Mouse (Mus musculus) retina, postnatal 7 days (tissue): ENCODE results near the gene Gm11639.
"Not testable (repeated sequence)": the region's sequence is repeated elsewhere in the genome, so short reads cannot be mapped to it uniquely, and the experiment has no call there.

Source experiments
- DNase-seq: peaks from one replicate; pipeline ENCODE4 v3.0.0-alpha.2; 2012; ENCODE audit warnings: low read depth, low spot score

Gm11639 gene

DNA sequence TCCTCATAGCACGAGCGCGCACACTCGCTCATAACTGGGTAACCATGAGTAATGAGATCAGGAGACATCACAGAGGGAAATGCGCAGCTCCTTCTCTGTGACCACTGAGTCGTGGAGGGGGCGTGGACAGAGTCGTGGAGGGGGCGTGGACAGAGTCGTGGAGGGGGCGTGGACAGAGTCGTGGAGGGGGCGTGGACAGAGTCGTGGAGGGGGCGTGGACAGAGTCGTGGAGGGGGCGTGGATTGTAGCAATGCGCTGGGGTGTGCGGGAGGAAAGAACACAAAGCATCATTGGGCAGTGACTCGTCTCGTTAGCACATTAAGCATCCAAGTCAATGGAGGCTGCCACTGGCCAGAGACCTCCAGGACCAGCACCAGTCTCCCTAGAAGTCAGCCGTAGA lies 426.9 kb downstream of the Gm11639 start:
- not testable (repeated sequence) for DNase-seq

DNA sequence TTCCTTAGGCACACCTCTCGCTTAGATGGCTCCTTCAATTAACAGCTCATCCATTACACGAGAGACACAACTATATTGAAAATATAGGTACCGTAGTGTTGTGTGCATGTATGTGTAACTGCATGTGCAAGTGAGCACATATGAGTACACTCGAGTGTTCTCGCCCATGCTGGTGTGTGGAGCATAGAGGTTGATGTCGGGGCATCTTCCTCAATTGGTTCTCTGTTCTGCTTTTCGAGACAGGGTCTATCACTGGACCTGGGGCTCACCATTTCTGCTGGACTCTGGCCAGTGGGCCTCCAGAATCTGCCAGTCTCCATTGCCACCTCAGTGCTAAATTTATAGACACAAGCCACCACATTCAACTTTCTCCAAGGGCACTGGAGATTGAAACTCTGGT lies 432.3 kb downstream of the Gm11639 start:
- no peak for DNase-seq

DNA sequence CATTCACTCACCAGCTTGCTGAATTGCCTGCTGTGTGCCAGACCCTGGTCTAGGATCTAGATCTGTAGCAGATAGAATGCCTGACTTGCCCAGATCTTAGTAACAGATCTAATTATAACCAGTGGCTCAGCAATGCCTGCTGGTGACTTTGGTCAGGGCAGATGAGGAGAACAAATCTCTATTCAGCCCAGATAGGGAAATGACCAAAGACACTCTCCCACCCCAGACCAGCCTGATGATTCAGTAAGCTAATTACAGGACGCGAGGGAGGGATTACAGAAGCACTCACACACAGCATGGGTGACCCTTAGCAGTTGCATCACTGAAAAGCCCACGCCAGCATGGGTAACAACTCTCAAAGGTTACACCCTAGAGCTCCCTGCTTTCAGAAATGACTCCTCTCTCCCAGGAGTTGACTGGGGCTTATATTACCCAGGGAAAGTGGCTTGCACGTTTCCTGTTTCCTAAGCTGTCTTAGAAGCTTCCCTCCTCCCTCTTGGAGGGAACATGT lies 435.1 kb downstream of the Gm11639 start:
- DNase-seq = no peak

GRCm38 (mm10) chr11:105121792-105122191 lies 436.3 kb downstream of the Gm11639 start:
- DNase-seq = not testable (repeated sequence)

GRCm38 (mm10) chr11:105123986-105124385 lies 438.5 kb downstream of the Gm11639 start:
- peak; percentile 62 for DNase-seq

DNA sequence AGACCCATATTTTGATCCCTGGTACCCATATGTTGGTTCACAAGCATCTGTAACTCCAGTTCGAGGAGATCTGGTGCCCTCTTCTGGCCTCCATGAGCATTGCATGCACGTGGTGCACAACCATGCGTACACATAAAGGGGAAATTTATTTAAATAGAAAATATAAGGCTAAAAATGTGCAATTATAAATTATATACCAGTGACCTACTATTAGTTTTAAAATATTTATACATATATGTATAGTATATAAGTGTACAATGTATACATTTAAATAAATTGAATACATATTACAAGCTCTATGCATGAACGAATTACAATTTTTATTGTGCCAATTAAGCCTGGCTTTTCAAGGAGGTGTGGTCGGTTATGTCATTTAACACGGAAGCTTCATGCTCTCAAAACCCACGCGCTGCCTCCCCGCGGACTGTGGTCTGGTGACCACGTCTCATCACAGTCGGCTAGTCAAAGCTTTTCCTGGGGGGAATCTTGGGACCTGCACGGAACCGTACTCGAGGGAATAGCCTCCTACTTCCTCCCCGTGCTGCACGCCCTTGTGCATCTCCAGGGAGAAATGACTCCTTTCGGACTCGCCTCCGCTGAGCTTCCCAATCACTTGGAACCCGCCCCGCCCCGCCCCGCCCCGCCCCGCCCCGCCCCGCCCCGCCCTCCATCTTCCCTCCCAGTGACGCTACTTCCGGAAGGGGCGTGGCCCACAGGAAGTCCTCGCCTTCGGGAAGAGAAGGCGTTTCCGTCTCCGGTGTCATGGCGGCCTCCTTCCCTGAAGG lies 440.4 kb downstream of the Gm11639 start, which contains the start of gene Mettl2:
Gene Mettl2, plus strand, starts transcription at position 691 of the 785 bp plus-strand sequence.
- DNase-seq = peak; percentile 84

DNA sequence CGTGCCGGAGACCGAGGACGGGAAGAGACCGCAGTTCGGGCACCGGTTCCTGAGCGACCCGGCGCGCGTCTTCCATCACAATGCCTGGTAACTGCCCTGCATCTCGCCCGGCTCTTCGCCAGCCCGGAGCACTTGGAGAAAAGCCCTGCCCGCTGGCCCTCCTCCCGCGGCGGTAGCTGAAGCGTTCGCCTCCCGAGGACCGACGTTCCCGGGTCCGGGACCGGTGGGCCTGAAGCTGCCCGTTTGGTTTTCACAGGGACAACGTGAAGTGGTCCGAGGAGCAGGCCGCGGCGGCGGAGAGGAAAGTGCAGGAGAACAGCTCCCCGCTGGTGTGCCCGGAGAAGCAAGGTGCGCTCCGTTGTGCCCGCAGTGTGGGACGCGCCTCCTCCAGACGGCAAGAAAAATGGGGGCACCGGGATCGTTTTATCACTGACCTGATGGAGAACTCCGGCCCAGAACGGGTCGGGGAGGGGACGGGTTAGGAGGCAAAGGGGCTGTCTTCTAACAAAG lies 441.1 kb downstream of the Gm11639 start:
- no peak for DNase-seq

GRCm38 (mm10) chr11:105135692-105136091 lies 450.2 kb downstream of the Gm11639 start:
- no peak for DNase-seq

GRCm38 (mm10) chr11:105137255-105137654 lies 451.7 kb downstream of the Gm11639 start:
- not testable (repeated sequence) for DNase-seq

DNA sequence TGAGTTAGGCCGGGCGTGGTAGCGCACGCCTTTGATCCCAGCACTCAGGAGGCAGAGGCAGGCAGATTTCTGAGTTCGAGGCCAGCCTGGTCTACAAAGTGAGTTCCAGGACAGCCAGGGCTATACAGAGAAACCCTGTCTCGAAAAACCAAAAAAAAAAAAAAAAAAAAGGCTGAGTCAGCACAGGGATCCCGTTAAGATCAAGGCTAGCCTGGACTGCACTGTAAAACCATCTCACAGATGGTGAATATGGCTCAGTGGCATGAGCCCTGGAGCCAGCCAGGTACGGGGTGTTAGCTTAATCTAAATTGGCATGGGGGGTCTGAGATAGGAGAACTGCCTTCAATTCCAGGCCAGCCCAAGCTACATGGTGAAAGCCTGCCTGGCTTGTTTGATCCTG lies 455.0 kb downstream of the Gm11639 start:
- not testable (repeated sequence) for DNase-seq

DNA sequence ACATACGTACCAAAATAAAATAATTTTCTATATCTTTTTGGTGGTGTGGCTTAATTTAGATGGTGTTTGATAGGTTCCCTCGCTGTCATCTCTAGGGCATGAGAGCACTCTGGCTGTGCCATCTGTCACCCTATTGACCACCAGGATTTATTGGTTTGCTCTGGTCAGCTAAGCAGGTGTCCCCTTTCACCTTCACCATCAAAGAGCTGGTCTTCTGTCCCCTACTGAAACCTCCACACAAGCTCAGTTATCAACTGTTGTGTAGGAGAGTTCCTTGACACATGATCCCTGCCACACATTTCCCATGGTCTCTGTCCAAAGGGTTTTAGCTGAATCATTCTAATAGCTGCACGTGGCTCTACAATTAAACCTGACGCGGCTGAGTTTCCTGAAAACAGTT lies 455.6 kb downstream of the Gm11639 start:
- DNase-seq = no peak

DNA sequence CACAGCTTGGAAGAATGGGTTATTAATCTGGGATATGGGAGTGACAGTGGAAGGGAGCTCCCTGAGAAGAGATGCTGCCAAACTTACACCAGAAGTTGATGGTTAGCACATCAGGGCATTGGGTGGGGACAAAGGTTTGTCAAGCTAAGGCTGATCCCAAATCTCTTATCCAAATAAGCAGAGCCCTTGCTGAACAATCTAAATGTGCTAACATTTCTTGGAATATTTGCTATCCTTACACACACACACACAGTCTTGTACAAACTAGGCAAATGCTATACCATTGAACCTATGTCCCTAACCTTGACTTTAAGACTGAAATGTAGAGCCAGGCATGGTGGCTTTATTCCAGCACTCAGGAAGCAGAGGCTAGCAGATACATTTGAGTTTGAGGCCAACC lies 458.1 kb downstream of the Gm11639 start:
- DNase-seq = no peak

- DNase-seq = no peak
These were observed 458.6 kb downstream of the Gm11639 start for GRCm38 (mm10) chr11:105144084-105144483.

DNA sequence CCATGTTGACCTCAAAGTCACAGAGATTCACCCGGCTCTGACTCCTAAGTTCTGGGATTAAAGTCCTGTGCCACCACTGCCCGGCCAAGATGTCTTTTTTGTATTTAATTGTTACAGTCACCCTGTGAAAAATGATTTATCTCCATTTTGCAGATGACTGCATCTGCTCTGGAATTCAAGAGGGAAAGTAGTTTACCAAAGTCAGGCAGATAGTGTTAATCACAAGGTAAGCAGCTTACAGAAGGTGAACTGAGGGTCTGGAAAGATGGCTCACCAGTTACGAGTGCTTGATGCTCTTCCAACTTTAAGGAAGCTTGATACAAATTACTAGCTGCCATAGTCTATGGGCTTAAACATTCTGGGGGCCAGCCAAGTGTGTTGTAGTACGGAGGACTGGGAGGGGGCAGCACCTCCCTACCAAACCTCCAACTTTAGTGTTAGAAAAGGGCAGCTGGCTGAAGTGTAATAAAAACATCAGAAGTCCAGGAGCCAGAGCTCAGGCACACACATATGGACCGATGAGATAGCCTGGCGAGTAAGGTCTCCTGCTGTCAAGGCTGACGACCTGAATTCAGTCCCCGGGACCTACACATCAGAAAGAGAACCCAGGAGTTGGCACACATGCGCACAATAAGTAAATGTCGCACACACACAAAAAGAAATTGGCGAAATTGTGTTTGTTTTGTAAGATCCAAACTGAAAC lies 459.2 kb downstream of the Gm11639 start:
- DNase-seq = no peak

- DNase-seq = no peak
These were observed 459.7 kb downstream of the Gm11639 start for GRCm38 (mm10) chr11:105145211-105145610.

DNA sequence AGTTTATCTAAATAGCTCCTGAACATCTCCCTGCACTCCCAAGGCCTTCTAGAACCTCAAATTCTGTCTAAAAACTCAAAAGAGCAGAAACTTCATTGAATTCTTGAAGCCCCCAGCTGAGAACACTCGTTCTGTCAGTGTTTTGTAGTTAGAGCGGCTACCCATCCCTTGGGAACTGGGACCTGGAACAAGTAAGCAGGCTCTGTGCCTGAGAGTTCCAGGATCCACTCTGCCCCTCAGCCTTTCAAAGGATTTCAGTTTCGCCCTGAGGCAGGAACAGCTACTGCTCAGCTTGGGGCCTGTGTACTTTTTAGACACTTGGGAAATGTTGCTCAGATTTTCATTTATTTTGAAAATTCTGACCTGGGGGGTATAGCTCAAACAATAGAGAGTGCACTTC lies 461.1 kb downstream of the Gm11639 start, which contains the start of gene Gm10842:
Gene Gm10842, plus strand, starts transcription at position 301 of the 400 bp plus-strand sequence.
- DNase-seq = no peak

DNA sequence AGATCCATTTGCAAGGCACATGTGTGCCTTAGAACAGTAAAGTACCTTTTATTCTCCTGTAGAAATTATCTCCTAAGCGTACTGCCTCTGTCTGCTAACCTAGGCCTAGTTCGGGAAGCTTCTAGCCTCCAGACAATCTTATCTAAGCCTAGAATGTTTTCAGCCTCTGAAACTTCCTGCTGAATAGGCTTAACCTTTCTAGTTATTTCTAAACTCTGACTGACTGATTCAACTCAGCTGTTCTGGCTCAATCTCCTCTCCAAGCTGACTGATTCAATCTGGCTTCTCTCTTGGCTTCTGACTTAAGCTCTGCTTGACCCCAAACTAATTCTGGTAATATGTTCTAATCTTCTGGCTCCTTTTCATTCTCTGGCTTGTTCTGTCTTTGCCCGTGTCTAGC lies 463.8 kb downstream of the Gm11639 start:
- DNase-seq = no peak

DNA sequence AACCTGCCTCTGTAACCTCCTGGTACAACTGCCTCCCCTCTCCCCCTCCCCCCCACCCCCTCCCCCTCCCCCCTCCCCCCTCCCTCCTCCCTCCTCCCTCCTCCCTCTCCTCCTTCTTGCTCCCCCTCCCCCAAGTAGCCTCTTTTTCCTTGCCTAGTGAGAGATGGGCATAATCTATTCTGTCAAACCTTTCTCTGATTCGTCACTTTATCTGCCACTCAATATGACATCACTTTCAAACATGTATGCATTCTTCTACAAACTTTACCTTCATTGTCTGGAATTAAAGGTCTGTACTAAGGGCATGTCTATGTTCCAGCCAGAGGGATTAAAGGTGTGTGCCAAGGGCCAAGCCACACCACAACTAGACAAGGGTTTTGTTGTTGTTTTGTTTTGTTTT lies 464.3 kb downstream of the Gm11639 start:
- no peak for DNase-seq

- no peak for DNase-seq
These were observed 465.2 kb downstream of the Gm11639 start for GRCm38 (mm10) chr11:105150691-105151090.

GRCm38 (mm10) chr11:105151226-105152016 lies 465.9 kb downstream of the Gm11639 start:
- DNase-seq = no peak

- no peak for DNase-seq
These were observed 466.5 kb downstream of the Gm11639 start for GRCm38 (mm10) chr11:105152017-105152300.
